Mouse (Mus musculus): ENCODE results near the gene Clip2.

DNA sequence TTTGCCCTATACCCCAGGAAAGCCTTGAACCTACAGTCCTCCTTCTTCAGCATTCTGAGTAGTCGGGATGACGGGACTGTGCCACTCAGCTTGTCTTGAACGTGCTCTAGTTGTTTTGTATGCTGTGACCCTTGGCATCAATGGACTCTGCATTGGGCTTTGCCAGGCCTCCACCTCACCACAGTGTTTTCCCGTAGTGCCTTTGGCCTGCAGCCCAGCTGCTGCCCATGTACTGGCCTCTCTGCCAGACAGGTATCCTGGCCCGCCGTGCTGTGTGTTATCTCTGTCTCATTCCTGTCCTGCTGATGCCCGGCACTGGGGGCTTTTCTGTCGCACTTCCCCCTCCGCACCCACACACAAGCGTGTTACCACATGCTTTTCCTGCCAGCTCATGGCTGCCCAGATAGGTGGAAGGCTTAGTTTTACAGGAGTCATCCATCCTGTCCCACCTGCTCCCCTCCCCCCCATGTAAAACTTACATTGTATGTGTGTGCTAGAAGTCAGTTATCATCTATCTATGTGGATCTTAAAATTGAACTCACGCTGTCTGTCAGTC is 39.9 kb upstream of the Clip2 start:
- TF ChIP-seq CTCF (IDR thresholded peaks at IDR 0.05; ENCODE audit: low read depth, low read length) (no peak), POLR2A (IDR thresholded peaks at IDR 0.05; ENCODE audit: insufficient read depth, low read length) (no peak)

Measured in ES-Bruce4 (cell line).